Mouse (Mus musculus): Measurements from ENCODE around the gene Elk1. TPM values are rescaled to one million over a fixed set of nuclear protein-coding genes. Genes with fewer than 3 reads are reported as not detected.

Gene Elk1
- polyA plus RNA-seq, 1 experiment from 2014 or later, result 18.5 TPM

DNA sequence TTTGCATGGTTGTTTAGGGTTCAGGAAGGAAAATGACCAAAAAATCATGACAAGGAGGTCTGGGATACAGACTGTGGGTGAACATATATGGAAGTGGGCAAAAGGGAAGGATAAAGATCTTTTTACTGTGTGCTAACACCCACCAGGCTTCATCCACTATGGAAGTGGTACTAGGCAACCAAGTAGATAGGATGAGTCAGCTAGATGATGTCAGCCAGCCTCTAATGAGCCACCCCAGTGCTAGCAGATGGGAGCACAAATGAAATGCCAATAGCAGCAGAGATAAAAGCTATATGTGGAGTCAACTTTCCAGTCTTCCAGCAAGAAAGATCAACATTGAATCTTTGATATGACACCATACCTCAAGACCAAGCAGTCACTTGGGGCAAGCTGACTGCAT lies 35.3 kb downstream of the Elk1 start:
- Histone ChIP-seq H3K27ac (no peak overlapping the region), H3K4me2 (replicated peaks) (no peak overlapping the region), H3K27me3 (no peaks in the 10 kb centered on the region), H3K4me3 (no peak overlapping the region), H3K4me1 (no peaks in the 10 kb centered on the region), H3K36me3 (no peaks in the 10 kb centered on the region), H3K9me3 (replicated peaks) (no peaks in the 10 kb centered on the region), H3K9ac (no peak overlapping the region)
- no peak for ATAC-seq (ENCODE audit: low FRiP score)

DNA sequence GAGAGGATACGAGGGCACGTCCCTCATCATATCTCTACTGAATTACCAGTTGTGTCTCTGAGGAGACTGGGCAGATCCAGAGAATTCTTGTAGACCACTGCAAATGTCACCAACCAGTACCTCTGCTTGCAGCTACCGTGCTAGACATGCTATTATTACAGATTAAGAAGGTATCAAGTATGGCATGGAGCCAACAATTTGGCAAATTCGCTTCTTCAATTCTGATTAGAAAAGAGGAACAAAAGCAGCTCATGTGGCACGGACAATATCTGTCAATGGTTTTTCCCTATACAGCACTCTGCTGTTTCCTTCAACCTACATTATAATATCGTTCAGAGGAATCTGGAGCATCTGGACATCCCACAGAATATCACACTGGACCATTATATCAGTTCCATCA lies 36.7 kb downstream of the Elk1 start:
- Histone ChIP-seq H3K4me2 (replicated peaks) (no peak overlapping the region), H3K36me3 (no peaks in the 10 kb centered on the region), H3K9ac (no peak overlapping the region), H3K4me1 (no peaks in the 10 kb centered on the region), H3K4me3 (no peak overlapping the region), H3K9me3 (replicated peaks) (no peaks in the 10 kb centered on the region), H3K27me3 (no peaks in the 10 kb centered on the region), H3K27ac (no peak overlapping the region)
- ATAC-seq (ENCODE audit: low FRiP score), result no peak
- WGBS, result 87% methylated on average over 6 of the region's 6 CpGs

GRCm38 (mm10) chrX:20910074-20910473 lies 40.3 kb downstream of the Elk1 start:
- H3K36me3 ChIP-seq, result 0 out of 2 replicates have a peak, but pooled peaks cover 4% of the 10 kb centered on the region
- H3K27me3 ChIP-seq, result no peaks in the 10 kb centered on the region
- no peak for ATAC-seq (ENCODE audit: low FRiP score)
- no peaks in the 10 kb centered on the region for H3K9me3 ChIP-seq (replicated peaks)
- H3K27ac ChIP-seq, result no peak overlapping the region
- H3K9ac ChIP-seq, result no peak overlapping the region
- no peaks in the 10 kb centered on the region for H3K4me1 ChIP-seq
- no peak overlapping the region for H3K4me3 ChIP-seq
- 58% methylated on average over 3 of the region's 3 CpGs for WGBS
- H3K4me2 ChIP-seq (replicated peaks), result no peak overlapping the region

Other genes starting within 250 kb of the Elk1 start
- 87.9 and 88.7 TPM in 2 replicates for gene Usp11, start 246.7 kb downstream of the Elk1 start, polyA plus RNA-seq (2016; fragmentation: Nextera tagmentation; extraction: Ambion mirVana)
- 154 and 155 TPM in 2 replicates for gene Araf, start 152.8 kb downstream of the Elk1 start, polyA plus RNA-seq (2016; fragmentation: Nextera tagmentation; extraction: Ambion mirVana)
- gene Timp1, start 80.4 kb downstream of the Elk1 start, polyA plus RNA-seq (2016; fragmentation: Nextera tagmentation; extraction: Ambion mirVana), result 8.8 and 10.7 TPM in 2 replicates
- 22.5 and 29.4 TPM in 2 replicates for gene Syn1, start 29.6 kb downstream of the Elk1 start, polyA plus RNA-seq (2016; fragmentation: Nextera tagmentation; extraction: Ambion mirVana)
- 3.7 and 5.1 TPM in 2 replicates for gene Cfp, start 19.1 kb downstream of the Elk1 start, polyA plus RNA-seq (2016; fragmentation: Nextera tagmentation; extraction: Ambion mirVana)
- 43.9 and 49.7 TPM in 2 replicates for gene Uxt, start 11.4 kb upstream of the Elk1 start, polyA plus RNA-seq (2016; fragmentation: Nextera tagmentation; extraction: Ambion mirVana)
- 9.5 and 10.2 TPM in 2 replicates for gene Zfp182, start 111.7 kb upstream of the Elk1 start, polyA plus RNA-seq (2016; fragmentation: Nextera tagmentation; extraction: Ambion mirVana)
- not detected in 2 replicates for gene Spaca5, start 117.8 kb upstream of the Elk1 start, polyA plus RNA-seq (2016; fragmentation: Nextera tagmentation; extraction: Ambion mirVana)
- gene Zfp300, start 138.9 kb upstream of the Elk1 start, polyA plus RNA-seq (2016; fragmentation: Nextera tagmentation; extraction: Ambion mirVana), result 3.2 and 4.1 TPM in 2 replicates
- not detected in 2 replicates for gene Ssxa1, start 165.2 kb upstream of the Elk1 start, polyA plus RNA-seq (2016; fragmentation: Nextera tagmentation; extraction: Ambion mirVana)
- not detected in 2 replicates for gene Gm21876, start 225.0 kb upstream of the Elk1 start, polyA plus RNA-seq (2016; fragmentation: Nextera tagmentation; extraction: Ambion mirVana)